ENCODE assay signal across 15 mouse cellular contexts in the genomic region with DNA sequence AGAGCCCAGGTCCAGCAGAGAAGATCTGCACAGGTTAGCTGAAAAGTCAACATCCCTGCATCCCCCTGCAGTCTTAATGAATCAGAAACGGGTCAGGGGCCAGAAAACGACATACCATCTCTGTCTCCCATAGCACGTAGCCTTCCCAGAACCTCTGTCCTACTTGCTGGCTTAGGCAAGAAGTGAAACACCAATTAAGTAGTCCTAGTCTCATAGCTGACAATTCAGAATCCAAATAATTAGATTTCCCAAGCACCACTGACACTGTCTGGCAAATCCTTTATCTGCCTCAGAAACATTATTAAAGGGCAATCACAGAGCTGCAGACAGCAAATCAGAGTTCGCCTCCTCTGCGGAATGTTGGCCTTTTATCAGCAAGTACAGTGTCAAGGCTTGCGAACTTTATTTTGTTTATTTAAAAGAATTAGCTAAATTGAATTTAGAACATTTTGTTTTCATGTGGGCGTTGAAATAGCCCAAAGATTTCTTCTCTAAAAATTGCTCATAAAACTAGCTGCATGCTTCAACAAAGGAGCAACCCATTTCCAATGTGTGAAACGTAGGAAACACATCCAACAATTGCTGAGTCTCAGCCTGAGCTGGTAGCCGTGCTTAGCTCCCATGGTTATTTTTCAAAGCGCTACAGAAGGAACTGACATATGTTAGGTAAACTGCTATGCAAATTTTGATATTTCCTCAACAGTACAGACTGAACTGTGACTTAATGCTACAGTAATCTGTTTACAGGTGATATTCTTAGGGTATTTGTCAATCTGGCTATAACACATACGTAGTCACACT.
A peak's percentile ranks its signal among the peaks of the same experiment; 100 is the strongest.
DNase-seq lines count a peak whose midpoint lies in the region; ATAC-seq lines count a peak whose summit lies in the region.
"Had no signal": no experiment of that assay in that cellular context is flagged by ENCODE, and none has a peak within 500 bp of the region (broad histone marks: within the 10 kb centered on the region; RNA-seq: fewer than 3 reads in every experiment).

No protein-coding gene starts in this region.

- no peak overlapping the region for H3K4me2 ChIP-seq in forebrain, embryonic 15.5 days (replicated peaks)
- no peak overlapping the region for H3K4me2 ChIP-seq in midbrain, embryonic 15.5 days
- H3K4me2 ChIP-seq: limb, embryonic 12.5 days; stomach, embryonic 15.5 days had no signal

- 69% methylated on average over 11 of the region's 11 CpGs for WGBS in forebrain, embryonic 15.5 days
- 89% methylated on average over 11 of the region's 11 CpGs for WGBS in forebrain, embryonic 10.5 days
- 74% methylated on average over 11 of the region's 11 CpGs for WGBS in midbrain, embryonic 15.5 days
- 84% methylated on average over 11 of the region's 11 CpGs for WGBS in midbrain, embryonic 10.5 days

- no peaks in the 10 kb centered on the region for H3K9me3 ChIP-seq in forebrain, embryonic 15.5 days
- H3K9me3 ChIP-seq in forebrain, embryonic 10.5 days = no peaks in the 10 kb centered on the region
- H3K9me3 ChIP-seq in midbrain, embryonic 15.5 days = no peaks in the 10 kb centered on the region
- H3K9me3 ChIP-seq in midbrain, embryonic 10.5 days (replicated peaks) = no peaks in the 10 kb centered on the region
- H3K9me3 ChIP-seq: limb, embryonic 12.5 days; stomach, embryonic 15.5 days had no signal

- H3K27ac ChIP-seq in forebrain, embryonic 15.5 days (replicated peaks) = peak overlapping the region; percentile 52
- H3K27ac ChIP-seq in forebrain, embryonic 10.5 days = no peak overlapping the region
- H3K27ac ChIP-seq in midbrain, embryonic 15.5 days = no peak overlapping the region
- no peak overlapping the region for H3K27ac ChIP-seq in midbrain, embryonic 10.5 days (replicated peaks)
- H3K27ac ChIP-seq: hindbrain, postnatal 0 days; limb, embryonic 12.5 days; stomach, embryonic 15.5 days had no signal

- no peak overlapping the region for H3K9ac ChIP-seq in forebrain, embryonic 15.5 days (replicated peaks)
- no peak overlapping the region for H3K9ac ChIP-seq in midbrain, embryonic 15.5 days
- H3K9ac ChIP-seq: limb, embryonic 12.5 days; liver, postnatal 0 days; stomach, embryonic 15.5 days had no signal

- H3K27me3 ChIP-seq in forebrain, embryonic 15.5 days = no peaks in the 10 kb centered on the region
- no peaks in the 10 kb centered on the region for H3K27me3 ChIP-seq in forebrain, embryonic 10.5 days (ENCODE audit: poor library complexity, severe bottlenecking)
- H3K27me3 ChIP-seq in midbrain, embryonic 15.5 days (replicated peaks) = no peaks in the 10 kb centered on the region
- H3K27me3 ChIP-seq in midbrain, embryonic 10.5 days (ENCODE audit: low read depth, poor library complexity, severe bottlenecking) = no peaks in the 10 kb centered on the region
- H3K27me3 ChIP-seq: limb, embryonic 12.5 days; Patski; stomach, embryonic 15.5 days had no signal

- DNase-seq in forebrain, embryonic 10.5 days (ENCODE audit: extremely low spot score, low spot score) = no peak
- peak; percentile 12 for DNase-seq in layer of hippocampus, adult 11-12 months (ENCODE audit: low spot score)
- DNase-seq in layer of hippocampus, postnatal 25 days (ENCODE audit: extremely low spot score in 1 of 2, low spot score in 1 of 2) = no peak
- no peak for DNase-seq in midbrain, embryonic 10.5 days (ENCODE audit: low spot score)
- peak; percentile 60 for DNase-seq in layer of hippocampus, adult 9-11 months
- DNase-seq in neural tube, embryonic 10.5 days (ENCODE audit: extremely low spot score, low spot score) = no peak
- DNase-seq: cerebellum, adult 2 months; liver, postnatal 0 days; thymus, postnatal 36 days had no signal

- ATAC-seq in forebrain, embryonic 15.5 days (replicated peaks) = peak; percentile 85
- ATAC-seq in midbrain, embryonic 15.5 days (replicated peaks) = peak; percentile 56; the same call in 1 of the 2 replicates
- ATAC-seq: hindbrain, postnatal 0 days; liver, postnatal 0 days; Patski had no signal

- H3K36me3 ChIP-seq in forebrain, embryonic 15.5 days = no peaks in the 10 kb centered on the region
- H3K36me3 ChIP-seq in forebrain, embryonic 10.5 days (replicated peaks) = no peaks in the 10 kb centered on the region
- no peaks in the 10 kb centered on the region for H3K36me3 ChIP-seq in midbrain, embryonic 15.5 days (replicated peaks)
- no peaks in the 10 kb centered on the region for H3K36me3 ChIP-seq in midbrain, embryonic 10.5 days
- H3K36me3 ChIP-seq: limb, embryonic 12.5 days; stomach, embryonic 15.5 days had no signal

- H3K4me3 ChIP-seq in forebrain, embryonic 15.5 days = no peak overlapping the region
- H3K4me3 ChIP-seq in forebrain, embryonic 10.5 days = no peak overlapping the region
- no peak overlapping the region for H3K4me3 ChIP-seq in midbrain, embryonic 15.5 days
- no peak overlapping the region for H3K4me3 ChIP-seq in midbrain, embryonic 10.5 days
- H3K4me3 ChIP-seq: limb, embryonic 12.5 days; stomach, embryonic 15.5 days had no signal

- H3K4me1 ChIP-seq in forebrain, embryonic 15.5 days = no peaks in the 10 kb centered on the region
- H3K4me1 ChIP-seq in forebrain, embryonic 10.5 days = no peaks in the 10 kb centered on the region
- H3K4me1 ChIP-seq in midbrain, embryonic 15.5 days = no peaks in the 10 kb centered on the region
- no peaks in the 10 kb centered on the region for H3K4me1 ChIP-seq in midbrain, embryonic 10.5 days
- H3K4me1 ChIP-seq: limb, embryonic 12.5 days; stomach, embryonic 15.5 days had no signal

Comparison
In these comparisons a context has a peak if more than half of its experiments do, and no peak if none do; other contexts are left out.
1. DNase-seq: peak in layer of hippocampus, adult 11-12 months (single experiment) and layer of hippocampus, adult 9-11 months (single experiment); none in forebrain, embryonic 10.5 days (single experiment), layer of hippocampus, postnatal 25 days (0 of 2), midbrain, embryonic 10.5 days (single experiment) and neural tube, embryonic 10.5 days (single experiment).